Mouse (Mus musculus): ENCODE data around the gene Xbp1.

DNA sequence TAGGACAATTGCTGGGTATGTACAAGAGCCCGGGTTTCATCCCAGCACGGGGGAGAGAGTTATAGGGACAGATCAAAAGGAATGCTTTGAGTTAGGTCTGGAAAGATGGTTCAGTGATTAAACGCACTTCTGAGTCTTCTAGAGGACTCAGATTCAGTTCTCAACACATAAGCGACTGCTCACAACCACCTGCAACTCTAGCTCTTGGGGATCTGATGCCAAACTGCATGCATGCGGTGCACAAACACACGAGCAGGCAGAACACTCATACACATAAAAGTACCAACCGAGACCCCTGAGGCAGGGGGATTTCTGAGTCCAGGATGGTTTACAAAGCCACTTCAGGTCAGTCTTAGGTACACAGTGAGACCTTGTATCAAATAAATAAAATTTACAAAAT, 4.3 kb upstream of the Xbp1 start:
- TF ChIP-seq USF1 (IDR thresholded peaks at IDR 0.05; ENCODE audit: low read depth) (no peak), CTCF (IDR thresholded peaks at IDR 0.05; ENCODE audit: control insufficient read depth, insufficient read depth, insufficient read length) (no peak), MAX (IDR thresholded peaks at IDR 0.05) (no peak), CEBPB (IDR thresholded peaks at IDR 0.05; ENCODE audit: low read depth) (no peak), MYOD1 (IDR thresholded peaks at IDR 0.05; ENCODE audit: control insufficient read depth, insufficient read length, low read depth) (no peak), MYOG (IDR thresholded peaks at IDR 0.05; ENCODE audit: control insufficient read depth, extremely low read depth, insufficient read length) (no peak)
